Mouse (Mus musculus) layer of hippocampus, adult 18-20 months (tissue): ENCODE data around the gene Adcy1. TPM values are rescaled to one million over a fixed set of nuclear protein-coding genes. Genes with fewer than 3 reads are reported as not detected.
"Not testable (repeated sequence)": the region's sequence is repeated elsewhere in the genome, so short reads cannot be mapped to it uniquely, and the experiment has no call there.

Experiments used
- DNase-seq, 2 experiments: peaks; one replicate each; pipeline ENCODE4 v3.0.0; 2022; ENCODE audit warnings: low spot score in 2 of 2
- total RNA-seq, 2 experiments: library from RNA; stranded (reverse); gene quantifications; 2 replicates each; pipeline ENCODE4 v1.2.3; 2021

Gene Adcy1
- total RNA-seq, 2 experiments from 2014 or later = 359 to 377 TPM

DNA sequence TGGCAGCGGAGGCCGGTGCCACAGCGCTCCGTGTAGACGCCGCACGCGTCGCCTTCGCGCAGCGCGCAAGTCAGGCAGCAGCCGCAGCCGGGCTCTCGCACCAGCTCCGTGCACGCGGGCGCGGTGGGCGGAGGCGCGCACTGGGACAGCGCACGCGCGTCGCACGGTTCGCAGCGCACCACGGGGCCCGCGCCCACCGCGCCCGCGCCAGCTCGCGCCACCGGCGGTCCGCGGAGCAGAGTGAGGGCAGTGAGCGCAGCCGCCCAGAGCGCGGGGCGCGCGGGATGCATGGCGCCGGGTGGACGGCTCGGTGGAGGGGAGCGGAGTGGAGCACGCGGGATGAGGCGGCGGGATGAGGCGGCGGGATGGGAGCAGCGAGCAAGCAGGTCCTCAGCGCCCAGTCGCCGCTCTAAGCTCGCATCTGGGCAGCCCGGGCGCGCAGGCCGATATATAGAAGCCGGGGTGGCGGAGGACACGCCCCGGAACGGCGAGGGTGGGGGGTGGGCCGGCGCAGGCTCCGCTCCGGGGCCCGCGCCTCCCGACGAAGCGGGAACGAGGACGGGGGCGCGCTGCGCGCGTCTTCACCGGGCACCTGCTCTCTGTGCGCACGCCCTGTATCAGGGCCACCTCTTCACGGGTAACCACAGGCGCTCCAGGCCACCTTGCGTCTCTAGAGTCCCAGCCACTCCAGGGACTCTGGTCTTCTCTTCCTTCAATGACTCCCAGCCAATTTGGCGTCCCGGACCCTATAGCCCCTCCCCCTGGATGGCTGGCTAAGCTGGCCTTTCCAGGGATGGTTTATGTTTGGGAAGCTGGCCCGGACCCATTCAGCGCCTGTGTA, 150.4 kb downstream of the Adcy1 start, which contains the start of gene Igfbp3:
Igfbp3 (minus strand) TSS at position 423 of the 841 bp plus-strand sequence.
- DNase-seq = peak; percentile 78 to 88

DNA sequence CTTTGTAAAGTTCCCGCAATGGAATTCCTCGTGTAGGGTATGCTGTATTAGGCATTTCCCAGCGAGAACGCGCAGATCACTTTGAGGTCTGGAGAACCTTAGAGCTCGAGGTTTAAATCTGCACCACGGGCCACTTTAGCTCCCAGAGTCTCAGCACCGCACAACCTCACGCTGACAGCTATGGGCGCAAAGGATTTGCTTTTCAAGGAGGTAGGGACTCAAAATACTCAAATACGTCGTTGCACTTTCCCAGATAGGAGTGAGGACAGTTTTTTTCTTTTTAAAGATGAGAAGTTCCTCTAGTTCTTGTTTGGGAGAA, 151.0 kb downstream of the Adcy1 start:
- DNase-seq = no peak

DNA sequence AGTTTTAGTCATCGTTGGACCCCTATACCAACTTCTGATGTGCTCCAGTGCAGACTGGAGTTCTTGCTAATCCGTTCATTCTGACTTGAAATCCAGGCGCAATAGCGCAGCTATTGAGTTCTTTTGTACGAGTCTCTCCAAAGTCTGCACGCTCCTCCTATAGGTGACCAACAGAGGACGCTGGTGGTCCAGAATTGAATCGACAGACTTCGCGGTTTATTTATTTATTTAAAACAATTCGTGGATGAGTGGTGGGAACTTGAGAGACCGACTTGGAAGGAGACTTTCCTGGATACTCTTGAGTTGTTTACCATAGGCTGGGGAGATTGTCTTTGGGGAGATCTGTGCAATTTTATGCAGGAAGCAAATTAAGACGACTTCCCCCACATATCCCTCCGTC, 151.5 kb downstream of the Adcy1 start:
- DNase-seq = peak; percentile 51 to 84

DNA sequence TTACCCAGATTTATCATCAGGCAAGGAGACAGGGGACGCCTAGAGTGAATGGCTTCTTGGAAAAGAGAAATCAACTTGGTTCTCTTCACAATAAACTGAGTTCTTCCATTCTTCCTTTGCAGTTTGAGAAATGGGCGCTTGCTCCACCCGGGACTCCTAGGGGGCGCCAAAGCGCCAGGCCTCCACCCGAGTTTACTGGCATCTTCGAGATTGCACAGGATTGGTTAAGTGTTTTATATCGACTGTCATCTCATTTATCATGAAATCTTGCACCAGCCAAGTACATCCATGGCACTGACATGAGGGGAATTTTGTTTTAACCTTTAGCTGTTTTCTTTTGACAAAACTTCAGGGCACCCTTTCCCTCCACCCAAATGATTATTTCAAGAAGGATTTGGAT, 152.4 kb downstream of the Adcy1 start:
- peak; percentile 52 to 82 for DNase-seq

DNA sequence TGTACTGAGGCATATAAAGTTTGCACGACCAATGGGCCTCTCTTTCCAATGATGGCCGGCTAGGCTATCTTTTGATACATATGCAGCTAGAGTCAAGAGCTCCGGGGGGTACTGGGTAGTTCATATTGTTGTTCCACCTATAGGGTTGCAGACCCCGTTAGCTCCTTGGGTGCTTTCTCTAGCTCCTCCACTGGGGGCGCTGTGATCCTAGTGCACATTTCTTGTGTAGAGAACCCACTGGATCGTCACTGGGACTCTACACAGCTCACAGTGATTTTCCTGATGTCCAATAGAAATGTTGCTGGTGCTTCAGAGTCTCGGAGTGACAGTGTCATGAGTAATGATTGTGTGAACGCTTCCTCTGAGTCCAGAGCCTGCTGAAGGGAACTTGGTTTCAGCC, 158.5 kb downstream of the Adcy1 start:
- not testable (repeated sequence) for DNase-seq

DNA sequence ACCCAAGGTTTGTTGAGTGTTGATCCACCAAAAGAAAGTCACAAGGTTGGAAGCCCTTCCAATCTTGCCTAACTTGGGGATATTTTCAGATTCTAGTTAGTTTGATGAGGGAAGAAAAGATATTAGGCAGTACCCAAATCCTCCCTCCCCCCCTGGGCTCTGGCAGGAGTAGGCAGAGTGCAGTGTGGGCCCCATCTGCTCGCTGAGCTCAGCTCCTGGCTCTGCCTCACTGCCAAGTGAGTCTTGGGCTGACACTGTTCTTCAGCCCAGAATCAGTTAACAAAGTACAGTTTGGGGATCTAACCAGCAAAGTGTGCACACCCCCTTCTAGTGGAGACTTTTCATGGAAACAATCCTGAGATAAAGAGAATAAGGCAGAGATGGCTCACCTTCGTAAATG, 162.9 kb downstream of the Adcy1 start:
- DNase-seq = peak; percentile 80 to 88

DNA sequence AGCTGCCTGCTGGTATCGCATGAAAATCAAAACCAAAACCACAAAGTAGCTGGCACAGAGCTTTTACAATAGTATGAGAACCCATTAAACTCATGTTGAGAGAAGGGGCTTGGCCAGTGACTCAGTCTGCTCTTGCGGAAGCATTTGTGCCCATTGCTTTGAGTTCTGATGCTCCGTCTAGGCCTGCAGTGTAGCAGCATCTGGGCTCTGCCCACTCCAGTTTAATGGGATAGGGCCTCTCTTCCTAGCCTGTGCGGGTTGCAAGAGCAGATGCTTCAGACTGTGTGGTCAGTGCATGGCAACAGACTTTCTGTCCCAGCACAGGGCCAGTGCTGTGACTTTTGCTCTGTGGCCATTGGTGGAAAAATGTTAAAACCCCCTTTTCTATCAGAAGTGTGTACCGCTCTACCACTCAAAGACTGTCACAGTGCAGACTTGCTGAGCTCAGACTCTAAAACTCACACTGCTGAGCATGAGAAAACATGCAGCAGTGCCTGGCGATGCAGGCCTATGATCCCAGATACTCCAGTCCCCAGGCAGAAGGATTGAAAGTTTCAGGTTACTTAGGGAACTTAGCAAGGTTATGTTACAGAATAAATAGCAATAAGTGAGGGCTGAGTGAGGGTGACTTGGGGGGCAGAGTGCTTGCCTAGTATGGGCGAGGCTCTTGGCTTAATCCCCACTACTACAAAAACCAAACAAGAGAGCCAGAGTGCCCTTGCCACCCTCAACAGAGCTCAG, 163.7 kb downstream of the Adcy1 start:
- DNase-seq = no peak

DNA sequence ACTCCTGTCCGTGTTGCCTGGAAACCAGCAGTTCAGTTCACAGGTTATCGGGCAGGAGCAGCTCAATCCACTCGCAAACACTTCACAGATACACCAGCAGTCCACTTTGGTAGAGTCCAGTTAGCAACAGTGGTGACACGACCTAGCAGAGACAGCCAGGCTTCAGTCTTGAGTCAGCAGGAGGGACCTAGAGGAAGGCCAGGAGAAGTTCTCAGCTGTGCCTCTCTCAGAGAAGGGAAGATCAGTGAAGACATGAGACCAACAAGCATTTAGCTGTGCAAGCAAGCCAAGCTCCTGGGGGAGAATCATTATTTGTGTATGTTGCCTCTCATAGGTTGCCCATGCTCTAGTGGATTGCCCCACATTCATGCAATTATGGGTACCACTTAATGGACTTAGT, 164.8 kb downstream of the Adcy1 start:
- no peak for DNase-seq

Other genes with a start within 250 kb of the Adcy1 start
- gene Gm11983, start 225.8 kb upstream of the Adcy1 start, total RNA-seq = not detected
- not detected for gene Gm11985, start 125.1 kb downstream of the Adcy1 start, total RNA-seq
- not detected for gene Igfbp1, start 134.3 kb downstream of the Adcy1 start, total RNA-seq
- 10 to 100 TPM; 12.6 to 13.3 TPM for gene Igfbp3, start 150.4 kb downstream of the Adcy1 start, total RNA-seq